In genomic region chr3:75202808-75203503, GRCm38 (mm10) we compare ENCODE assay signal across 8 mouse cellular contexts. TPM values are rescaled to one million over a fixed set of nuclear protein-coding genes. Genes with fewer than 3 reads are reported as not detected.
A peak's percentile ranks its signal among the peaks of the same experiment; 100 is the strongest.
DNase-seq lines count a peak whose midpoint lies in the region.

No protein-coding gene starts in this region.

- DNase-seq in adrenal gland, adult (ENCODE audit: inconsistent age in 2 of 2, low spot score in 1 of 2), result peak; percentile 22 to 73
- no peak for DNase-seq in adrenal gland, adult 8-10 months
- peak; percentile 1 for DNase-seq in Muller cell, postnatal 12 days (ENCODE audit: inconsistent ontology term)
- peak; percentile 61 to 78 for DNase-seq in cerebellum, postnatal 25 days
- DNase-seq in heart, postnatal 4 days, result peak; percentile 60
- peak; percentile 7 for DNase-seq in layer of hippocampus, adult 9-10 months (ENCODE audit: low spot score)
- DNase-seq in lung, postnatal 36 days, result peak; percentile 34
- peak; percentile 30 for DNase-seq in right cerebral cortex, postnatal 14 days

RNA-seq across cellular contexts. Expression of gene Zbbx, which starts 38.1 kb away (rescaled TPM):
- not detected for total RNA-seq in adrenal gland, adult 8-10 months (2022)
- total RNA-seq in heart, postnatal 4 days (2021), result not detected
